Mouse (Mus musculus) spleen, postnatal 14 days (tissue): ENCODE data around the gene Tenm2.

Source experiments
- DNase-seq, 2 experiments: peaks; one replicate each; pipeline ENCODE4 v3.0.0; 2021 to 2022; ENCODE audit warnings: low spot score in 2 of 2

Gene Tenm2

GRCm38 (mm10) chr11:35989967-35990366 is 1245.8 kb downstream of the Tenm2 start:
- DNase-seq, result no peak

- DNase-seq, result no peak
Measured at GRCm38 (mm10) chr11:35985841-35986393, 1249.8 kb downstream of the Tenm2 start.

- DNase-seq, result no peak
Measured at GRCm38 (mm10) chr11:35982734-35983133, 1253.0 kb downstream of the Tenm2 start.

- no peak for DNase-seq
Measured at GRCm38 (mm10) chr11:35980411-35980917, 1255.3 kb downstream of the Tenm2 start, which contains the start of gene Wwc1. Gene Wwc1 (minus strand): TSS chr11:35980527.

GRCm38 (mm10) chr11:35979733-35980410 is 1255.9 kb downstream of the Tenm2 start:
- DNase-seq, result no peak

GRCm38 (mm10) chr11:35979266-35979732 is 1256.5 kb downstream of the Tenm2 start:
- no peak for DNase-seq

GRCm38 (mm10) chr11:35977796-35978195 is 1258.0 kb downstream of the Tenm2 start:
- no peak for DNase-seq

- DNase-seq, result no peak
Measured at GRCm38 (mm10) chr11:35977096-35977495, 1258.7 kb downstream of the Tenm2 start.

GRCm38 (mm10) chr11:35976482-35976881 is 1259.3 kb downstream of the Tenm2 start:
- no peak for DNase-seq

- no peak for DNase-seq
Measured at GRCm38 (mm10) chr11:35974632-35975450, 1260.9 kb downstream of the Tenm2 start.

GRCm38 (mm10) chr11:35973135-35973534 is 1262.6 kb downstream of the Tenm2 start:
- no peak for DNase-seq

GRCm38 (mm10) chr11:35972270-35972931 is 1263.4 kb downstream of the Tenm2 start:
- no peak for DNase-seq

- no peak for DNase-seq
Measured at GRCm38 (mm10) chr11:35970806-35971705, 1264.7 kb downstream of the Tenm2 start.

- DNase-seq, result no peak
Measured at GRCm38 (mm10) chr11:35968291-35968690, 1267.5 kb downstream of the Tenm2 start.

GRCm38 (mm10) chr11:35963981-35964549 is 1271.7 kb downstream of the Tenm2 start:
- no peak for DNase-seq

GRCm38 (mm10) chr11:35963554-35963953 is 1272.2 kb downstream of the Tenm2 start:
- DNase-seq, result no peak

GRCm38 (mm10) chr11:35962431-35962830 is 1273.3 kb downstream of the Tenm2 start:
- no peak for DNase-seq

- DNase-seq, result no peak
Measured at GRCm38 (mm10) chr11:35959270-35959669, 1276.5 kb downstream of the Tenm2 start.
